Mouse (Mus musculus) neural tube, embryonic 14.5 days (tissue): ENCODE data around the gene Cyp2w1. TPM values are rescaled to one million over a fixed set of nuclear protein-coding genes. Genes with fewer than 3 reads are reported as not detected.
"Not testable (repeated sequence)": the region's sequence is repeated elsewhere in the genome, so short reads cannot be mapped to it uniquely, and the experiment has no call there.

ENCODE experiments used
- ATAC-seq: fragments of 200-750 bp; cut with Nextera tagmentation; 2 replicates; pipeline ENCODE4 v1.8.0; 2017; ENCODE audit warnings: low read depth, mild to moderate bottlenecking, moderate TSS enrichment, moderate library complexity
- H3K27ac ChIP-seq: fragments of 300-500 bp; sonication (generic); 2 replicates; pipeline ENCODE4 v1.5.1; 2014; ENCODE audit warnings: low read depth, mild to moderate bottlenecking, control low read depth, low read length, moderate library complexity, mixed read lengths
- H3K27me3 ChIP-seq: fragments of 300-500 bp; sonication (generic); 2 replicates; pipeline ENCODE4 v1.6.1; 2014; ENCODE audit warnings: low read length; ENCODE audit not compliant: control insufficient read depth, insufficient read depth
- H3K36me3 ChIP-seq: fragments of 300-500 bp; sonication (generic); 2 replicates; pipeline ENCODE4 v1.6.1; 2014; ENCODE audit warnings: low read length, mixed read lengths; ENCODE audit not compliant: control insufficient read depth, insufficient read depth
- H3K4me1 ChIP-seq: fragments of 300-500 bp; sonication (generic); 2 replicates; pipeline ENCODE4 v1.6.1; 2014; ENCODE audit warnings: low read length; ENCODE audit not compliant: control insufficient read depth, insufficient read depth
- H3K4me2 ChIP-seq: fragments of 300-500 bp; sonication (generic); 2 replicates; pipeline ENCODE4 v1.6.1; 2014; ENCODE audit warnings: mild to moderate bottlenecking, low read depth, low read length, control low read depth
- H3K4me3 ChIP-seq: fragments of 300-500 bp; sonication (generic); 2 replicates; pipeline ENCODE4 v1.5.1; 2014; ENCODE audit warnings: low read depth, low read length, control low read depth, mixed read lengths
- H3K9ac ChIP-seq: fragments of 300-500 bp; sonication (generic); replicated peaks from 2 replicates; pipeline ENCODE4 v1.6.1; 2014; ENCODE audit warnings: low read depth, mild to moderate bottlenecking, control low read depth, low read length, mixed read lengths
- H3K9me3 ChIP-seq: fragments of 300-500 bp; sonication (generic); 2 replicates; pipeline ENCODE4 v1.6.1; 2016; ENCODE audit warnings: low read length; ENCODE audit not compliant: control insufficient read depth
- WGBS: fragments of 180-500 bp; shearing (Covaris S2); extraction: QIAGEN DNeasy Blood & Tissue Kit; methylation state at CpG from one replicate; pipeline ENCODE4 v1.1.7; 2014; 5-methylcytosine and 5-hydroxymethylcytosine counted together
- polyA plus RNA-seq: library from polyadenylated mRNA; unstranded; fragments of >200 nt; fragmentation: Nextera tagmentation; extraction: Ambion mirVana; gene quantifications from 2 replicates; pipeline ENCODE4 v1.2.1, GENCODE M21; 2014

Cyp2w1 gene
- polyA plus RNA-seq, 1 experiment from 2014 or later, result not detected

GRCm38 (mm10) chr5:139327634-139328020 lies 24.8 kb upstream of the Cyp2w1 start:
- H3K9me3 ChIP-seq, result no peaks in the 10 kb centered on the region
- no peak overlapping the region for H3K27ac ChIP-seq
- 0 out of 2 replicates have a peak, but pooled peaks cover 3% of the 10 kb centered on the region for H3K4me1 ChIP-seq
- WGBS, result 80% methylated on average over 7 of the region's 7 CpGs
- no peak overlapping the region for H3K4me3 ChIP-seq
- ATAC-seq, result no peak
- no peak overlapping the region for H3K4me2 ChIP-seq
- no peak overlapping the region for H3K9ac ChIP-seq
- H3K36me3 ChIP-seq, result no peaks in the 10 kb centered on the region
- H3K27me3 ChIP-seq, result peaks cover 21% of the 10 kb centered on the region

- Histone ChIP-seq H3K4me2 (no peak overlapping the region), H3K4me1 (no peaks in the 10 kb centered on the region), H3K36me3 (peaks cover 9% of the 10 kb centered on the region), H3K4me3 (no peak overlapping the region), H3K27ac (no peak overlapping the region), H3K9me3 (no peaks in the 10 kb centered on the region), H3K27me3 (peaks cover 8% of the 10 kb centered on the region), H3K9ac (0 out of 2 replicates have a peak overlapping the region, but pooled peaks have one; percentile 21)
- no peak for ATAC-seq
- 76% methylated on average over 7 of the region's 7 CpGs for WGBS
Observed at GRCm38 (mm10) chr5:139330766-139331165, 21.7 kb upstream of the Cyp2w1 start.

- no peak overlapping the region for H3K4me3 ChIP-seq
- no peak for ATAC-seq
- 24% methylated on average over 8 of the region's 8 CpGs for WGBS
Observed at GRCm38 (mm10) chr5:139331742-139332141, 20.7 kb upstream of the Cyp2w1 start.

GRCm38 (mm10) chr5:139332590-139333272 lies 19.7 kb upstream of the Cyp2w1 start:
- Histone ChIP-seq H3K27ac (no peak overlapping the region), H3K4me1 (no peaks in the 10 kb centered on the region), H3K36me3 (peaks cover 24% of the 10 kb centered on the region), H3K4me3 (no peak overlapping the region), H3K9me3 (no peaks in the 10 kb centered on the region), H3K27me3 (no peaks in the 10 kb centered on the region), H3K9ac (no peak overlapping the region), H3K4me2 (no peak overlapping the region)
- WGBS, result 90% methylated on average over 8 of the region's 8 CpGs
- no peak for ATAC-seq

More at GRCm38 (mm10) chr5:139331742-139332141, 20.7 kb upstream of the Cyp2w1 start:
- Histone ChIP-seq H3K27me3 (peaks cover 3% of the 10 kb centered on the region; the same call in 1 of the 2 replicates), H3K9me3 (no peaks in the 10 kb centered on the region), H3K27ac (no peak overlapping the region), H3K36me3 (peaks cover 14% of the 10 kb centered on the region), H3K4me1 (no peaks in the 10 kb centered on the region), H3K4me2 (no peak overlapping the region), H3K9ac (no peak overlapping the region)

GRCm38 (mm10) chr5:139333301-139334013 lies 19.0 kb upstream of the Cyp2w1 start:
- Histone ChIP-seq H3K27ac (no peak overlapping the region), H3K4me3 (no peak overlapping the region), H3K27me3 (no peaks in the 10 kb centered on the region), H3K36me3 (peaks cover 27% of the 10 kb centered on the region), H3K9ac (no peak overlapping the region), H3K9me3 (no peaks in the 10 kb centered on the region), H3K4me1 (no peaks in the 10 kb centered on the region), H3K4me2 (no peak overlapping the region)
- WGBS, result 69% methylated on average over 16 of the region's 16 CpGs
- ATAC-seq, result no peak

- H3K4me1 ChIP-seq, H3K27me3 ChIP-seq, H3K9me3 ChIP-seq, H3K4me2 ChIP-seq, ATAC-seq, H3K9ac ChIP-seq, H3K4me3 ChIP-seq, H3K27ac ChIP-seq: not testable (repeated sequence)
- 92% methylated on average over 10 of the region's 10 CpGs for WGBS
- peaks cover 36% of the 10 kb centered on the region for H3K36me3 ChIP-seq
Observed at GRCm38 (mm10) chr5:139334394-139334793, 18.0 kb upstream of the Cyp2w1 start.

GRCm38 (mm10) chr5:139335634-139336033 lies 16.8 kb upstream of the Cyp2w1 start:
- Histone ChIP-seq H3K27me3 (no peaks in the 10 kb centered on the region), H3K9me3 (no peaks in the 10 kb centered on the region), H3K36me3 (peaks cover 41% of the 10 kb centered on the region), H3K4me2 (no peak overlapping the region), H3K27ac (no peak overlapping the region), H3K9ac (no peak overlapping the region), H3K4me3 (no peak overlapping the region), H3K4me1 (no peaks in the 10 kb centered on the region)
- 93% methylated on average over 4 of the region's 4 CpGs for WGBS
- ATAC-seq, result no peak; the same call in 1 of the 2 replicates

- Histone ChIP-seq H3K4me3 (no peak overlapping the region), H3K4me2 (no peak overlapping the region), H3K9me3 (no peaks in the 10 kb centered on the region), H3K9ac (no peak overlapping the region), H3K36me3 (peaks cover 56% of the 10 kb centered on the region), H3K4me1 (no peaks in the 10 kb centered on the region), H3K27ac (no peak overlapping the region), H3K27me3 (no peaks in the 10 kb centered on the region)
- ATAC-seq, result no peak
- 82% methylated on average over 13 of the region's 13 CpGs for WGBS
Observed at GRCm38 (mm10) chr5:139337826-139338370, 14.5 kb upstream of the Cyp2w1 start.

- H3K4me3 ChIP-seq, result no peak overlapping the region
- WGBS, result 88% methylated on average over 3 of the region's 3 CpGs
- H3K9ac ChIP-seq, result no peak overlapping the region
- H3K9me3 ChIP-seq, result no peaks in the 10 kb centered on the region
- no peak for ATAC-seq
- H3K27ac ChIP-seq, result no peak overlapping the region
- H3K4me2 ChIP-seq, result no peak overlapping the region
- peaks cover 56% of the 10 kb centered on the region for H3K36me3 ChIP-seq
- no peaks in the 10 kb centered on the region for H3K4me1 ChIP-seq
- H3K27me3 ChIP-seq, result no peaks in the 10 kb centered on the region
Observed at GRCm38 (mm10) chr5:139338403-139338802, 14.0 kb upstream of the Cyp2w1 start.
